Mouse (Mus musculus): ENCODE results near the gene Gnat1. TPM values are rescaled to one million over a fixed set of nuclear protein-coding genes. Genes with fewer than 3 reads are reported as not detected.
"Not testable (repeated sequence)": the region's sequence is repeated elsewhere in the genome, so short reads cannot be mapped to it uniquely, and the experiment has no call there.

Gene Gnat1
- polyA plus RNA-seq, 1 experiment from 2014 or later: 0.30 TPM

DNA sequence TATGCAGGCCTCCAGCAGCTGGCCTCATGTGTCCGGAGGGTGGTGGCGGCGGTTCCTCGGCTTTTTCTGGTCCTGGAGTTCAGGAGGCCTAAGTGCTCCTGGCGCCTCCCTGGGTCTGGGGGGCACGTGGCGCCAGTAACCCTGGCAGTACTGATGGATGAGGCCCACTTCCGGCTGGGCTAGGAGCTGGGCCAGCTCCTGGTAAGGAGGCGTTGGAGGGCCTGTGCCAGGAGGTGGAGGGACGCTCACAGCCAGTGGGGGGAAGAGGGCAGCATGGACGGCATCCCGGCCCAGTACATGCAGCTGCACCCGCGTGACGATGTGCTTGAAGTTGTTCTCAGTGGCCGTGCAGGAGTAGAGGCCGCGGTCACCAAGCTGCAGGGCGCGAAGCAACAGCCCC, 2.9 kb upstream of the Gnat1 start:
- Histone ChIP-seq H3K9me3 (ENCODE audit: low read length) (no peaks in the 10 kb centered on the region), H3K27me3 (replicated peaks; ENCODE audit: insufficient read depth, low read length) (no peaks in the 10 kb centered on the region), H3K4me3 (ENCODE audit: low read depth, low read length) (no peak overlapping the region), H3K36me3 (ENCODE audit: insufficient read depth, low read length) (peaks cover 13% of the 10 kb centered on the region; the same call in 1 of the 2 replicates), H3K27ac (ENCODE audit: low read length) (no peak overlapping the region), H3K4me1 (ENCODE audit: insufficient read depth, low read depth, low read length) (no peaks in the 10 kb centered on the region), H3K4me2 (replicated peaks; ENCODE audit: low read depth, low read length) (no peak overlapping the region), H3K9ac (replicated peaks; ENCODE audit: low read depth) (no peak overlapping the region)
- no peak for ATAC-seq
- DNase-seq (ENCODE audit: low spot score): no peak
- no peak for TF ChIP-seq EP300 (IDR thresholded peaks at IDR 0.05)
- no peak for TF ChIP-seq CTCF (IDR thresholded peaks at IDR 0.05)
- WGBS: 71% methylated on average over 20 of the region's 20 CpGs

DNA sequence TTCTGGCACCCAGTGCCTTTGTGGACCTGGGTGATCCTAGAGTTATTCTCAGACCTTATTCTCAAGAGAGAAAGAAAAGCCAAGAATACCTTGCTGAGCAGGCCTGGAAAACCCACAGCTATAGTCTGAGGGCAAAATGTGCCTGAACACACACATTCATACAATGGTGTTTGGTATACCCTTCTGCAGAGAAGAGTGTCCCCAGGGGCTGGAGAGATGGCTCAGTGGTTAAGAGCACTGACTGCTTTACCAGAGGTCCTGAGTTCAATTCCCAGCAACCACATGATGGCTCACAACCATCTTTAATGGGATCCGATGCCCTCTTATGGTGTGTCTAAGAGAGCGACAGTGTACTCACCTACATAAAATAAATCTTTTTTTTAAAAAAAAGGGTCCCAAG, 651 bp downstream of the Gnat1 start:
- Histone ChIP-seq H3K36me3 (ENCODE audit: insufficient read depth, low read length) (0 out of 2 replicates have a peak, but pooled peaks cover 7% of the 10 kb centered on the region), H3K4me2 (replicated peaks; ENCODE audit: low read depth, low read length) (no peak overlapping the region), H3K27ac (ENCODE audit: low read length) (no peak overlapping the region), H3K4me1 (ENCODE audit: insufficient read depth, low read depth, low read length) (no peaks in the 10 kb centered on the region), H3K27me3 (replicated peaks; ENCODE audit: insufficient read depth, low read length) (peaks cover 11% of the 10 kb centered on the region; the same call in 1 of the 2 replicates), H3K4me3 (ENCODE audit: low read depth, low read length) (no peak overlapping the region), H3K9ac (replicated peaks; ENCODE audit: low read depth) (no peak overlapping the region), H3K9me3 (ENCODE audit: low read length) (no peaks in the 10 kb centered on the region)
- WGBS: 98% methylated on average over 2 of the region's 2 CpGs
- no peak for ATAC-seq
- TF ChIP-seq CTCF (IDR thresholded peaks at IDR 0.05): no peak
- no peak for TF ChIP-seq EP300 (IDR thresholded peaks at IDR 0.05)
- DNase-seq (ENCODE audit: low spot score): no peak

DNA sequence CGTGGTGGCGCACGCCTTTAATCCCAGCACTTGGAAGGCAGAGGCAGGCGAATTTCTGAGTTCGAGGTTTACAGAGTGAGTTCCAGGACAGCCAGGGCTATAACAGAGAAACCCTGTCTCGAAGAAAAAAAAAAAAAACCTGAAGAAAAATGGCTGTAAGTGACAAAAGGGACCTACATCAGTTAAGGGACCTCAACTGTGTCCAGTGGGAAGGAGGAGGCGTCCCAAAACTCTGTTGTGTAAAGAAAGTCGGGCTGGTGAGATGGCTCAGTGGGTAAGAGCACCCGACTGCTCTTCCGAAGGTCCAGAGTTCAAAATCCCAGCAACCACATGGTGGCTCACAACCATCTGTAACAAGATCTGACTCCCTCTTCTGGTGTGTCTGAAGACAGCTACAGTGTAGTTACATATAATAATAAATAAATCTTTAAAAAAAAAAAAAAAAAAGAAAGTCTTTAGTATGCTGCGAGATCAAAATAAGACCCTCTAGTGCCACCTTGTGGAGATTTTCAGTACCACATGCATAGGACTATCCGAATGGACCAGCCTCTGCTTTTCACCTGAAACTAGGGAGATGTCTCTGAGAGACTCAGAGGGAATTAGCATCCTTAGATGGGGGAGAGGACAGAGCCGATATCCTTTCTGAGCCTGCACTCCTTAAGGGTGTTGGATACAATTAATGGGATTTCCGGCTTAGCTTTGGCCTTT, 1.5 kb downstream of the Gnat1 start:
- H3K4me2 ChIP-seq (replicated peaks; ENCODE audit: low read depth, low read length); H3K4me3 ChIP-seq (ENCODE audit: low read depth, low read length); H3K9ac ChIP-seq (replicated peaks; ENCODE audit: low read depth); H3K36me3 ChIP-seq (ENCODE audit: insufficient read depth, low read length); H3K4me1 ChIP-seq (ENCODE audit: insufficient read depth, low read depth, low read length); H3K9me3 ChIP-seq (ENCODE audit: low read length); ATAC-seq; H3K27ac ChIP-seq (ENCODE audit: low read length): not testable (repeated sequence)
- DNase-seq (ENCODE audit: low spot score): peak; percentile 76
- peaks cover 11% of the 10 kb centered on the region; the same call in 1 of the 2 replicates for H3K27me3 ChIP-seq (replicated peaks; ENCODE audit: insufficient read depth, low read length)
- 39% methylated on average over 14 of the region's 14 CpGs for WGBS
- TF ChIP-seq CTCF (IDR thresholded peaks at IDR 0.05): peak; percentile 76

DNA sequence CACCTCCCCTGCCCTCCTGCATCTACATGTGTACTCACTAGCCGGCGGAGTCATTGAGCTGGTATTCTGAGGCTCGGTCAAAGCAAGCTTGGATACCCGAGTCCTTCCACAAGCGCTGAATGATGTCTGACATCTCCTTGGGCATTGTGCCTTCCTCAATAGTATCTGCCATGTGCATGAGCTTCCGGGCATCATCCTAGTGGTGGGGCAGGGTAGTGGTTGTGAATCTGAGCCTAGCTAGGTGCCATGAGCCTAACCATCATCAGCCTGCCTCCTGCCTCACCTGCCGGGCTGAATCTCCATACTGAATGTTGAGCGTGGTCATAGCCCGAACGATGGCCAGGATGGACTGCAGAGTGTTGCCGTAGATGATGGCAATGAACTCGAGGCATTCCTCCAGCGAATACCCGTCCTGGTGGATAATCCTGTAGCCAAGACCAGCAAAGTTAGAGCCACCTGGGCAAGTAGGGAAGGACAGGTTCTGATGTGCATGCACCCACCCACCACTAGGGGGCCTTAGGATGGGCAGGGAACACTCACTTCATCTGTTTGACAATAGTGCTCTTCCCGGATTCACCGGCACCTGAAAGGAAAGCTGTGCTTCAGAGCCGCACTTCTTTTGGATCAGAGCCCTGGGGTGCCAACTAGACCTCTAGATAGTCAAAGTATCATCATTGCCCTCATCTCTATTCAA, 2.3 kb downstream of the Gnat1 start:
- no peaks in the 10 kb centered on the region for H3K4me1 ChIP-seq (ENCODE audit: insufficient read depth, low read depth, low read length)
- H3K9me3 ChIP-seq (ENCODE audit: low read length): no peaks in the 10 kb centered on the region
- no peaks in the 10 kb centered on the region for H3K36me3 ChIP-seq (ENCODE audit: insufficient read depth, low read length)
- WGBS: 16% methylated on average over 17 of the region's 17 CpGs
- H3K9ac ChIP-seq (replicated peaks; ENCODE audit: low read depth): no peak overlapping the region
- H3K27me3 ChIP-seq (replicated peaks; ENCODE audit: insufficient read depth, low read length): peaks cover 11% of the 10 kb centered on the region; the same call in 1 of the 2 replicates
- TF ChIP-seq CTCF (IDR thresholded peaks at IDR 0.05) (peak; percentile 87), EP300 (IDR thresholded peaks at IDR 0.05) (no peak)
- no peak for DNase-seq (ENCODE audit: low spot score)
- H3K4me2 ChIP-seq (replicated peaks; ENCODE audit: low read depth, low read length): 0 out of 2 replicates have a peak overlapping the region, but pooled peaks have one; percentile 57
- H3K27ac ChIP-seq (ENCODE audit: low read length): no peak overlapping the region
- ATAC-seq: no peak
- H3K4me3 ChIP-seq (ENCODE audit: low read depth, low read length): no peak overlapping the region; the same call in 1 of the 2 replicates

DNA sequence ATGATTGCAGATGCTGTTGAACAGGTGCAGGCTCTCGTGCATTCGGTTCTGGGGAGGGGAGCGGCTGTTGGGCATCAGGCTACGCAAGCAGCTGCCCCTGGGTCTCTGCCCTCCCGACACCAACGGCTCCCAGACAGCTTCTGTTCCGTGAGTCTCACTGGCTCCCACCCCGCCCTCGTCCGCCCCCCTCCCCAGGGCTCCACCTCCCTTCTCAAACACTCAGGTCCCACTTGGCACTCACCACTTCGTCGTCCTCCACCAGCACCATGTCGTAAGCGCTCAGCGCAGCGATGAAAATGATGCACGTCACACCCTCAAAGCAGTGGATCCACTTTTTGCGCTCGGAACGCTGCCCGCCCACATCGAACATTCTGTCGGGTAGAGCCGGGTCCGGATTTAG, 3.2 kb downstream of the Gnat1 start:
- DNase-seq (ENCODE audit: low spot score): peak; percentile 80
- peak overlapping the region; percentile 26 for H3K4me3 ChIP-seq (ENCODE audit: low read depth, low read length)
- H3K27me3 ChIP-seq (replicated peaks; ENCODE audit: insufficient read depth, low read length): peaks cover 11% of the 10 kb centered on the region; the same call in 1 of the 2 replicates
- no peaks in the 10 kb centered on the region for H3K9me3 ChIP-seq (ENCODE audit: low read length)
- ATAC-seq: peak; percentile 79
- no peaks in the 10 kb centered on the region for H3K4me1 ChIP-seq (ENCODE audit: insufficient read depth, low read depth, low read length)
- 2% methylated on average over 22 of the region's 25 CpGs for WGBS
- H3K36me3 ChIP-seq (ENCODE audit: insufficient read depth, low read length): no peaks in the 10 kb centered on the region
- peak overlapping the region; percentile 57 for H3K4me2 ChIP-seq (replicated peaks; ENCODE audit: low read depth, low read length)
- no peak overlapping the region for H3K27ac ChIP-seq (ENCODE audit: low read length)
- no peak overlapping the region for H3K9ac ChIP-seq (replicated peaks; ENCODE audit: low read depth)
- TF ChIP-seq EP300 (IDR thresholded peaks at IDR 0.05) (no peak), CTCF (IDR thresholded peaks at IDR 0.05) (no peak)

DNA sequence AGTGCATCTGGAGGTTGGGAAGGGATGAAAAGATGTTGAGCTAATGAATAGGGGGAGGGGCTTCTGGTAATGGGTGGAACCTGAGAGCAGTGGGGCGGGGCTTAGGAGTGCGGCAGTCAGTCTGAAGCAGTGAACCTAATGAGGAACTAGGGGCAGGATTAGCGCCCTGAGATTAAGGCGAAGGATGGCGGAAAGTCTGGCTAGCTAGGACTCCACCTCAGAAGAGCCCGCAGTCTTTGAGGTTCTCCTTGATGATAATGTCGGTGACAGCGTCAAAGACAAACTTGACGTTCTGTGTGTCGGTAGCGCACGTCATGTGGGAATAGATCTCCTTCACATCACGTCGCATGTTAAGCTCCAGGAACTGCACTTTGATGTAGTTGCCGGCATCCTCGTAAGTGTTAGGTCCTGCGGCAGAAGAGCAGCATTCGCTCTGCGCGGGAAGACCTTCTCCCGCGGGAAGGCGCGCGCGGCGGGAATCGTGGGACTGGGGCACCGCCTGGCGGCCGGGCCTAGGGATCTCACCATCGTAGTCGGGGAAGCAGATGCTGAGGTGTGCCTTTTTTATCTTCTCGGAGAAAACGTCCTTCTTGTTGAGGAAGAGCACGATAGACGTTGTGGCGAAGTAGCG, 3.7 kb downstream of the Gnat1 start:
- peak; percentile 77 for ATAC-seq
- H3K27me3 ChIP-seq (replicated peaks; ENCODE audit: insufficient read depth, low read length): peaks cover 11% of the 10 kb centered on the region; the same call in 1 of the 2 replicates
- DNase-seq (ENCODE audit: low spot score): peak; percentile 84

More for the DNA sequence above, 3.7 kb downstream of the Gnat1 start:
- Histone ChIP-seq H3K4me3 (ENCODE audit: low read depth, low read length) (peak overlapping the region; percentile 26), H3K36me3 (ENCODE audit: insufficient read depth, low read length) (no peaks in the 10 kb centered on the region), H3K9ac (replicated peaks; ENCODE audit: low read depth) (no peak overlapping the region), H3K27ac (ENCODE audit: low read length) (no peak overlapping the region), H3K9me3 (ENCODE audit: low read length) (no peaks in the 10 kb centered on the region), H3K4me2 (replicated peaks; ENCODE audit: low read depth, low read length) (peak overlapping the region; percentile 57), H3K4me1 (ENCODE audit: insufficient read depth, low read depth, low read length) (no peaks in the 10 kb centered on the region)
- TF ChIP-seq EP300 (IDR thresholded peaks at IDR 0.05) (no peak), CTCF (IDR thresholded peaks at IDR 0.05) (peak; percentile 94)
- WGBS: under 1% methylated on average over 39 of the region's 39 CpGs
